Mouse (Mus musculus) thymus, postnatal 14 days (tissue): ENCODE results near the gene Smim6.

Experiments
- DNase-seq: peaks from one replicate; pipeline ENCODE4 v3.0.0; 2021

The Smim6 gene

GRCm38 (mm10) chr11:115911632-115912376 lies at the start of gene Smim6:
Gene Smim6 (plus strand): TSS chr11:115912017.
- peak; percentile 40 for DNase-seq

DNA sequence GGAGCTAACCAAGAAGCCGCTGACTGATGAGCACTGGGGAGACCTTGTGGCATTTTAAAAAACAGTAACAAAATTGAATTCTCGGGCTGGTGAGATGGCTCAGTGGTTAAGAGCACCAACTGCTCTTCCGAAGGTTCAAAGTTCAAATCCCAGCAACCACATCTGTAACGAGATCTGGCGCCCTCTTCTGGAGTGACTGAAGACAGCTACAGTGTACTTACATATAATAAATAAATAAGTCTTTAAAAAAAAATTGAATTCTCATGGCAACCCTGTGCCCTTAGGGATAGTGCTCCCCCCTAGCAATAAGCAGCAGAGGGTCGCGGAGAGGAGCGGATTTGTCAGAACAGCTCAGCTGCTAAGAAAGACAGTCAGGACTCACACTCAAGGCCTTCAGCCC lies 47.9 kb upstream of the Smim6 start:
- DNase-seq, result no peak

GRCm38 (mm10) chr11:115869393-115869792 lies 42.4 kb upstream of the Smim6 start:
- DNase-seq, result no peak

GRCm38 (mm10) chr11:115872437-115872836 lies 39.4 kb upstream of the Smim6 start:
- no peak for DNase-seq

- DNase-seq, result no peak
Observed at GRCm38 (mm10) chr11:115875935-115876334, 35.9 kb upstream of the Smim6 start.

GRCm38 (mm10) chr11:115876438-115876837 lies 35.4 kb upstream of the Smim6 start:
- no peak for DNase-seq

GRCm38 (mm10) chr11:115877174-115877755 lies 34.6 kb upstream of the Smim6 start:
- DNase-seq, result peak; percentile 31

DNA sequence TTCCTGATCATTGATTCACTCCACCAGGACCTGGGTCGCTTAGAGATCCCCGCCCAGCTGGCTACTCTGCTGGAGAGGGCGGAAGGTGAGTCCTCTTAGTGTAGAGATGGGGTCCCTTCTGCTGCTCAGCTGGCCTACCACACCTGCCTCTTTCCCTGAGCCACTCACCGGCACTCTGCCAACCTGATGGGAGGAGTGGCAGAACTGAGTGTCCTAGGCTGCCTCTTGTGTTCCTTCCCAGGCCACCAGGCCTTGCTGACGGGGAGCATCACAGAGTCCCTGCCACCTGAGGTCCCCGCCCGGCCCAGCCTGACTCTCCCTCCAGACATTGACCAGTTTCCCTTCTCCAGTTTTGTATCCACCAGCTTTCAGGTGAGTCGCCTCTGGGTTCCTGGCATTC lies 33.7 kb upstream of the Smim6 start:
- no peak for DNase-seq

- peak; percentile 57 for DNase-seq
Observed at GRCm38 (mm10) chr11:115881002-115881401, 30.8 kb upstream of the Smim6 start.

DNA sequence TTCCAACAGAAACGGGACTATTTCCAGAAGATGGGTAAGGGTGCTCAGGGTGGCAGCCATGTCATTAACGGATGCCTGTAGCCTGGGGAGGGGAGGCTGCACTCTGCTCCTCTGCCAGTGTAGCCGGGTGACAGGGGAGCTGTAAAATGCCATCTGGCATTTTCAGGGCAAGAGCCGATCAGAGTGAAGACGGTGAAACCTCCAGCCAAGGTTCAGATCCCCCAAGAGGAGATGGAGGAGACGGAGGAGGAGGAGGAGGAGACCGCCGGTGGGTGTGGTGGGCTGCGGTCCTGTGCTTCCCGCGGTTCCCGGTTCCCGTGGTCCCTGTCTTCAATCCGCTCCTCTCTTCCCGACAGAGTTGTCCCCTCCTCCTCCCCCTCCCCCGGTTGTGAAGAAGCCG lies 28.6 kb upstream of the Smim6 start:
- no peak for DNase-seq

DNA sequence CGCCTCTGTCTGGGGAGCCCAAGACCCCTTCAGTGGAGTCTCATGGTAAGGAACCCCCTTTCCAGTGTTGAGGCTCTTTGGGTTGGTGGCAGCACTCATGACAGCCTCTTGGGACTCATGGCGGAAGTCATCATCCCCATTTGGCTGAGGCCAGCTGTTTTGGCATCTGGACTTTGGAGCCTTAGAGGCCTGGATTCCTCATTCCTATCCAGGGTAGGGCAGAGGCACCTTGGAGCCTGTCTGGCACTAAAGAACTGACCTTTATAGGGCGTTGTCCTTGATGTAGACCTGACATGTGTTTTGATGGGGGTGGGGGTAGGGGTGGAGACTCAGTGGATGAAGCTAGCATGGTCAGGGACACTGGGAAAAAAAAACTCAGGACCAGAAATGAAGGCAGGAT lies 27.5 kb upstream of the Smim6 start:
- no peak for DNase-seq

DNA sequence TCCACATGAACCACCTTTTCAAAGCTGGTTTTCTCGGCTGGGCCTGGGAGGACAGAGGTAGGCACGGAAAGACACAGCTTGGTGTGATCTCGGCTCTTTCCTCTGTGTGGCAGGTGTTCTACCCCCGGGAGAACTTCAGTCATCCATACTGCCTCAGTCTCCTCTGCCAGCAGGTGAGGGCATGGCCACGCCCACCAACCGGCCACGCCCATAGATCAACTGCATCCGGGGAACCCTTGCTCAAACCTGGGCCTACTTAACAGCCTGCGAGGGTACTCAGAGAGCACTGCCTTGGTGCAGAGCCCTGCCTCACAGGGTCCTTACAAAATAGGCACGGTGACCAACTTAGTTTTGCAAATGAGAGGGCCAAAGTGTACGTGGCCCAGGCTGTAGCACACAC lies 26.5 kb upstream of the Smim6 start:
- no peak for DNase-seq

DNA sequence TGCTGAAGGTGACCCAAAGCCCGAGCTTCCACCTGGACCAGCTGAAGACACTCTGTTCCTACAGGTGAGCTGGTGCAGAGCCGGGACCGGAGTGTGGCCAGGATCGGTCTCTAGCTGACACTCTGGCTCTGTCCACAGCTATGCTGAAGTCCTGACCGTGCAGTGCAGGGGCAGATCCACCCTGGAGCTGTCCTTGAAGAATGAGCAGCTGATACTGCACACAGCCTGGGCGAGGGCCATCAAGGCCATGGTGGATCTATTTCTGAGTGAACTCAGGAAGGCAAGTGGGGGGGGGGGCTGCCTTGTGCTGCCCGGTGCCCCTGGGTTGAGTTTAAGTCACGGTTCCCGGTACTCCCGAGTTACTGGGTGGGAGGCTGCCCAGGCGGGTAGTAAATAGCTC lies 25.4 kb upstream of the Smim6 start:
- no peak for DNase-seq

- DNase-seq, result no peak
Observed at GRCm38 (mm10) chr11:115888020-115888419, 23.8 kb upstream of the Smim6 start.

DNA sequence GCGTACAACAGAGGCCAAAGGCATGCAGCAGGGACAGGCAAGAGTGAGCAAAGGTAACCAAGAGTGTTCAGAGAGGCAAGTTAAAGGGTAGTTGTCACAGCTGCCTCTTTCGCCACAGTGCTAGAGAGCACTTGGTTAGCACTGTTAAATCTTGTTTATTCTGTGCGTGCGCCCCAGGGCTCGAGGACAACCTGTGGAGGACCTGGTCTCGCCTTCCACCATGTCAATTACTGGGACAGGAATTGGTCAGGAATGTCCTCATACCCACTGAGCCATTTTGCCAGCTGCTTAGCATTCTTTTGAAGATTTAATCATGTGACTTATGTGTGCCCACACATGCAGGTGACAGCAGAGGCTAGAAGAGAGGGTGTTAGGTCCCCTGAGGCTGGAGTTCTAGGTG lies 22.7 kb upstream of the Smim6 start:
- DNase-seq, result no peak

GRCm38 (mm10) chr11:115892213-115892612 lies 19.6 kb upstream of the Smim6 start:
- no peak for DNase-seq

DNA sequence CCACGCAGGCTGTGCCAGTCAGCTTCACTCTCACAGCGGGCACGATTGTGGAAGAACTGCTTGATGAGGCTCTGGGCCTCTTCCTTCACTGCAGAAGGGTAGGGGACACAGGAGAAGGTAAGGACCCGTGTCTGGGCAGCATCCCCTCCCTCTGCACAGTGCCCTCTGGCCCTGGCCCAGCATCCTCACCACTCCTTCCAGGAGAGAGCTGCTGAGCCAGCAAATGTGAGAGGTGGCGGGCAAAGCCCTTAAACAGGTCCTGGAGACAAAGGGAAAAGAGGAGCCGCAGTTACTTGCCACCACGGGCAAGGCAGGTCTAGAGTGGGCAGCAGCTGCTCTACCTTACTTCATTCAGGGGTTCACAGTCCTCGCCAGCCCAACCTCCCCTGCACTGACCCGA lies 18.7 kb upstream of the Smim6 start:
- DNase-seq, result no peak

DNA sequence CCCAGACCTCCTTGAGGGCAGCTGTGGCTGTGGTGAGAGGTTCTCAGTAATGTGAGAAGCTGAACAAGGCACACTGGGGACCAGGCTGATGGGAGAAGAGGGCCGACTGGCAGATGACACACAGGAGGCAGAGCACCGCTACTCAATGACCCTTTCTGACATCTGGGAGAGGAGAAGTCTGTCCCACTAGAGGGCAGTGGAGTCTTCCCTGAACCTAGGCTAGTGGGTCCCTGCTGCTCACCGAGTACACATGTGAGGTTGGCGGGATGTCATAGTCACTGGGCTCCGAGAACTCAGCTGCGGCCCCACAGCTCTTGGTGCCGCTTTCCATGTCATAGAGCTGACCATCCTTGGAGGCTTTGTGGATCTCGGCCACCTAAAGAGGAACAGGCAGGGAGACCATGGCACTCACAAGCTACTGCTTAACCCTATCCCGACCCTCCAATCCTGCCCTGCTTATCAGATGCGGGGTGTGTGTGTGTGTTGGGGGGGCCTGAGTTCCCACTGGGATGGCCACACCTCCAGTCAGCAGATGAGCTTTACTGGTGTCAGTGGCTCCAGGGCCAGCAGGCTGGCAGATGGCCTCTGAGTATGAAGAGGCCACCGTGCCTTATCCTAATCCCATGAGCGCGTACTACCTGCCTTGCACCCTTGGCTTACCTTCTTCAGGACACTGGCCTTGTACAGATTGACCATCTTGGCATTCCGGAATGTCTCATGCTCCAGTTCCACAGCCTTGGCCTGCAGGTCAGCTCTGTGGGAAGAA lies 16.9 kb upstream of the Smim6 start:
- peak; percentile 82 for DNase-seq

DNA sequence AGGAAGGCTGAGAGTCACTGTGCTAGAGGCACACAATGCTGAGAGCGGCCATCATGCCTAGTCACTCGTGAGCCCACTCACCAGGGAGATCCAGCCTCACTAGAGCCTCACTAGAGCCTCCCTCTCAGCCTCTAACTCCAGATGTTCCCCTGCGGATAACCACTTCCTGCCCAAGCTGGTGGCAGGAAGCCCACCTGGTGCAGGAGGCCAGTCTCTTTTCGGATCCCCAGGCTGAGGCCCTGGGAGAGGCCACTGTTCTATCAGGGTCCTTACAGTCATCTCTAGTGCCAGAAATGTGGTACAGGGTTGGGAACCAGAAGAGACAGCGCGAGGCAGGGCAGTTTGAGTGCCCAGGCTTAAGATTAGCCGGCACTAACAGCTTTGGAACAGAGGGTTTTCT lies 13.4 kb upstream of the Smim6 start:
- peak; percentile 81 for DNase-seq

GRCm38 (mm10) chr11:115898886-115899285 lies 12.9 kb upstream of the Smim6 start:
- DNase-seq, result peak; percentile 86

DNA sequence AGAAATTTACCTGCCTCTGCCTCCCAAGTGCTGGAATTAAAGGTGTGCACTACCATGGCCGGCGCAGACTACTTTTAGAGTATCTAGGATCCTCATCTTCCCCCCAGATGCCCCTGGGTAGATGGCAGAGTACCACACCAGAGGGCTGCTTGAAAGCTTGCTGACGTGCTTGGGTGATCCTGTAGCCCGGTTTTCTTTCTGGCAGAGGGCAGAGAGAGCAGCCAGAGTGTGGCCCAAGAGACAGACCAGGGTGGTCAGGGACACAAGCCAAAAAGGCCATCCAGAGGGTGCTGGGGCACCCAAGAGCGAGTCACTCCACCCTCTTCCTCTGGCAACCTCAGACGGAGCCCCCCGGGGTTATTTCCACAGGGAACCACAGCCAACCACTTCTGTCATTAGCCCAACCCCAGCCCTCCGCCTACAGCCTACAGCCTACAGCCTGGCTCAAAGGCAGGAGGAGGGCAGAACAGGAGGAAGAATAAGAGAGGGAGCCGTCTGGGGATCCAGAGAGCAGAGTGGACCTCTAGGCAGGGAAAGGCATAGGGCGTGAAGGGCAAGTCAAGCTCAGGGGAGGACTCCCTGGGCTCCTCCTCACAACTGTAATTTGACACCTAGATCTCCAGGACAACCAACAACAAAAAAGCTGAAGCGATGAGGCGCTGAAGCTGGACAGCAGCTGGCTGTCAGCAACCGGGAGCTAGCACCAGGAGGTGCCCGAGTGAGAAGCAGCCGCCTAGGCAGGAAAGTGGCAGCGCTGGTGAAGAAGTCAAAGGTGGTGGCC lies 12.1 kb upstream of the Smim6 start, which contains the start of gene Smim5:
Gene Smim5 (plus strand): TSS at position 481 of the 781 bp plus-strand sequence.
- peak; percentile 64 for DNase-seq

DNA sequence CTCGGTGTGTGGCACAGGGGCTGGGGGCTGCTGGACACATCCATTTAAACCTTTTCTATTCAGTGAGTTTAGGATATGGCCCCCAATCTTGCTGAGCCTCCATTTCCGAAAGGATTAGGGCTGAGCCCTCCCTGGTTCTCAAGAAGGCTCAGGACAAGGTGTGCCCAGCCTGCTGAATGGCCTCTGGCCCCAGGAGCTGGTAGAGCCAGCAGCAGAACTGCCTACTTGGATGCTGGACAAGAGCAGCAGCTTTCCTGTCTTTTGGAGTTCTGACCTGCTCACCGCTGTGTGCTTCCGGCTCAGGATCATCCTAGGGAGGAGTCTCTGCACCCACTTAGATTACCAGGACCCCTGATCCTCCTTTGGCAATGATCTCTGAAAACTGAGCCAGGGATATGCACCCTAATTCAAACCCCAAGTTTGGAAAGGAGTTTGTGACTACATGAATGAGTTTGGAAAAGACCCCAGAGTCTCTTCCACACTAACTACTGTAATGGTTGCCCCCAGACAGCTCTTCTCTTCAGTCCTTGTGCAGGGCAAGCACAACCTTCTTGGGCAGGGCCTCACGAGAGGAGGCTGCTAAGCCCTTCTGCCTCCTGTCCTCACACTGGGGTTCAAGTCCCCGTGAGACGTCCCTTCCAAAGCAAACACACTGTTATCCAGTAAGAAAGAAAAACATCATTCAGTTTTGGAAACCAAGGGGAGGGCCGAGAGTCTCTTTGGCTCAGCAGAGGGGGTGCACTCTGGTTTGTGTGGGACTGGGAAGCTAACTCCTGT lies 11.1 kb upstream of the Smim6 start:
- no peak for DNase-seq
